Mouse (Mus musculus) layer of hippocampus, postnatal 10 days (tissue): Measurements from ENCODE around the gene Josd2. TPM values are rescaled to one million over a fixed set of nuclear protein-coding genes. Genes with fewer than 3 reads are reported as not detected.

ENCODE experiments used
- DNase-seq, 2 experiments: peaks; one replicate each; pipeline ENCODE4 v3.0.0; 2021; ENCODE audit warnings: low spot score in 2 of 2
- total RNA-seq, 2 experiments: library from RNA; stranded (reverse); gene quantifications; 2 replicates each; pipeline ENCODE4 v1.2.3; 2021

Gene Josd2
- total RNA-seq, 2 experiments from 2014 or later: 38.7 to 41.1 TPM

DNA sequence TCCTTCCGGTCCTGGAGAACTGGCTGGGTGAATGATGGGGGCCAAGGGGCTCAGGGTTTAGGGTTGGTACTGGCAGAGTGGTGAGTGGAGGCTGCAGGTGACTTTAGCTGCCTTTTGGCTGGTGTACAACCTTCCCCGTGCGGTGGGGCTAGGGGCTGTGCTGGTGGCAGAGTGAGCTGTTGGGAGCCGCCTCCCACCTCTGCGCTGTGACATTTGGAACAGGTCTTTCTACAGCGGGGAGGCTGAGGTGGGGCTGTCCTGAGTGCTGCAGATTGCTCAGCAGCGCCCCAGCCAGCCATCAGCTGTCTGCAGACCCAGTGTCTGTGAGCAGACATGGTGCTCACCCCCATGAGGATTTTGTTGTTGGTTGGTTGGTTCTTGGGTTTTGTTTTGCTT lies 22.3 kb upstream of the Josd2 start:
- DNase-seq: no peak

DNA sequence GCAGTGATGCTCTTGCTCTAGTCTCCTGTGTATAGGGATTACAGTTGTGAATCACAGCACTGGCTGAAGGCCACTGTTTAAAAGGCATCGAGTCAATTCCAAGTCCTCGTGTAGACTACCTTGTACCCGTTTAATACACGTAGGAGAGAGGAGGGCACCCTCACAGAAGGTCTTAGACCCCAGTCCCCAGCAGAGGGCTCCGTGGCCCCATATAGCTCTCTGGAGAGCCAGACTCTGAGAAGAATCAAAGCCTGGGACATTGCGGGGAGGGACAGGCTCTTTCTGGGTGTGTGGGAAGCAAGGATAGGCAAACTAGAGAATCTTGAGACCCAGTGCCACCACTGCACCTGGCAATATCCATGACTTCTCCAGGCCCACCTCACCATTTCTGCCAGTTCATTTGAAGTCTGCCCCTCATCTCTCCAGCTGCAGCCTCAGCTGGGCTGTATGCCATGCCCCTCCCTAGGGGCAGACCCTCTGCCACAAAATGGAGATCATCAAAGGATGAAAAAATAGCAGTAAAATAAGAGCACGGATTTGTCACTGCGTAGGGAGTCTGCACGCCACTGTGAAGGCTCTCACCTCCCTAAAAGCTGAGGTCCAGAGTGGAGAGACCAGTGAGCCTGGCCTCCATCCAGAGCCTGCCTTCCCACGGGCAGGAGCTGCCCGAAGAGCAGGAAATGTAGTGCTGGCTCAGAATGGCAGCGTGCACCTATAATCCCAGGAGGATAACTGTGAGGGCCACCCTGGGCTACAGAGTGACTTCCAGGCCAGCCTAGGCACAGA lies 21.5 kb upstream of the Josd2 start:
- DNase-seq: no peak

DNA sequence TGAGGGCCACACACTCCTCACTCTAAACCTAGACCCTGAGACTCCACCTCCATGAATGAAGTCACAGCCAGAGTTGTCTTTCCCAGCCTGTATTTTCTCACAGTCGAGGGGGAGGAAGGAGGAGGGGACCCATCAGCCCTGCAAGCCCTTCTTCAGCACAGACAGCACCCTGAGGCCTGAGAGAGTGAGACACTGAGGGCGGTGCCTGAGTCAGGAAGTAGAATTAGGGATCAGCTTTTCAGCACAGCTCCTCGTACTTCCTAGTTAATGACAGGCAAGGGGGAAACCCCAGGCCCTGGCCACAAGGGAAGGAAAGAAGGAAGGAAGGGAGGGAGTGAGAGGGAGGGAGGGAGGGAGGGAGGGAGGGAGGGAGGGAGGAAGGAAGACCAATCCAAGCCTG lies 14.5 kb upstream of the Josd2 start:
- DNase-seq: no peak

DNA sequence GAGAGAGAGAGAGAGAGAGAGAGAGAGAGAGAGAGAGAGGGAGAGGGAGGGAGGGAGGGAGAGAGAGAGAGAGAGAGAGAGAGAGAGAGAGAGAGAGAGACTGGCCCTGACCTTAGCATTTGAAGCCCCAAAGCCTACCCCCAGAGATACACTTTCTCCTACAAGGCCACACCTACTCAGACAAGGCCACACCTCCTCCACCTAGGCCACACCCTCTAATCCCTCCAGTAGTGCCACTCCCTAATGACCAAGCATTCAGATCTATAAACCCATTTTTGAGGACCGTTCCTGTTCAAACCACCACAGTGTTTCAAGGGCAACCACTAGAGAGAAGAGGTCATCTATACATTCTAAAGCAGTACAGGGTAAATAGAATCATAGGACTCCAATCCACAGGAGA lies 11.5 kb upstream of the Josd2 start:
- DNase-seq: peak in 1 of 2 experiments; percentile 8

DNA sequence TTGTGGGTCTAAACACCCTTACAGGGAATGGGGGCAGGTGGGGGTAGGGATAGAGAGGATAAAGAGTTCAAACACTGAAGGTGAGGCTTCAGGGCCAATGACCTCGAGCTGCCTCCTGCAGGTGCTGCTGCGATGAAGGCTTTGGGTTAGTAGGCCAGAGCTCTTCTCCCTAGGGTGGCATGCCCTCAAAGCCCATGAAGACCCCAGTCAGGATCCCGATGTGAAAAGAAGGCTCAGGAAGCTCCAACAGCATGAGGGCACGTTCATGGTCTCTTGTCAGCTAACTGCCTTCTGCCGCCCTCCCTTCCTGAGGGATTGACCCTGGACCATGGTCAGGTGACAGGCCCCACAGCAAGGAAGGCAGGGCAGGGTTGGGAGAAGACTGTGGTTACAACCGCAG lies 7.7 kb upstream of the Josd2 start:
- peak in 1 of 2 experiments; percentile 12 for DNase-seq

DNA sequence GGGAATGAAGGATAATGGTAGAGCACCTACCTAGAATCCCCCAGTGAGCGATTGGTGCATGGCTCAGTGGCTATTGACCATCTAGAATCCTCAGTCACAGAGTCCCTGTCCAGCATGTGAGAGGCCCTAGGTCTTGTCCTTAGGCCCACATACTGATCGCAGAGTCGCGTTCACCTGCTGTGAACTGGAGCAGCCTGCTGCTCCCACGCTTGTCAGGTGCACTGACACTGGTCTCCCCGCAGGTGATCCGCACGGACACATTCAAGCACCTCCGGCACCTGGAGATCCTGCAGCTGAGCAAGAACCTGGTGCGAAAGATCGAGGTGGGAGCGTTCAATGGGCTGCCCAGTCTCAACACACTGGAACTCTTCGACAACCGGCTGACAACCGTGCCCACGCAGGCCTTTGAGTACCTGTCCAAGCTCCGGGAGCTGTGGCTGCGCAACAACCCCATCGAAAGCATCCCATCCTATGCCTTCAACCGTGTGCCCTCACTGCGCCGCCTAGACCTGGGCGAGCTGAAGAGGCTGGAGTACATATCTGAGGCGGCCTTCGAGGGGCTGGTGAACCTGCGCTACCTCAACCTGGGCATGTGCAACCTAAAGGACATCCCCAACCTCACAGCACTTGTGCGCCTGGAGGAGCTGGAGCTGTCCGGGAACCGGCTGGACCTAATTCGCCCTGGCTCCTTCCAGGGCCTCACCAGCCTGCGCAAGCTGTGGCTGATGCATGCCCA lies 6.8 kb upstream of the Josd2 start:
- DNase-seq: peak; percentile 11 to 26

DNA sequence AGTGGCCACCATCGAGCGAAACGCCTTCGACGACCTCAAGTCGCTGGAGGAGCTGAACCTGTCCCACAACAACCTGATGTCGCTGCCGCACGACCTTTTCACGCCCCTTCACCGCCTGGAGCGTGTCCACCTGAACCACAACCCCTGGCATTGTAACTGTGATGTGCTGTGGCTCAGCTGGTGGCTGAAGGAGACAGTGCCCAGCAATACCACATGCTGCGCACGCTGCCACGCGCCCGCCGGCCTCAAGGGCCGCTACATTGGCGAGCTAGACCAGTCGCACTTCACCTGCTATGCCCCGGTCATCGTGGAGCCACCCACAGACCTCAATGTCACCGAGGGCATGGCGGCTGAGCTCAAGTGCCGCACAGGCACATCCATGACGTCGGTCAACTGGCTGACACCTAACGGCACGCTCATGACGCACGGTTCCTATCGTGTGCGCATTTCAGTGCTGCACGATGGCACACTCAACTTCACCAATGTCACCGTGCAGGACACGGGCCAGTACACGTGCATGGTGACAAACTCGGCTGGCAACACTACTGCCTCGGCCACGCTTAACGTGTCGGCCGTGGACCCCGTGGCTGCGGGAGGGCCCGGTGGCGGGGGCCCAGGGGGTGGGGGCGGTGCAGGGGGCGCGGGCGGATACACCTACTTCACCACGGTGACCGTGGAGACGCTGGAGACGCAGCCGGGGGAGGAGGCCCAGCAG lies 6.1 kb upstream of the Josd2 start:
- DNase-seq: peak in 1 of 2 experiments; percentile 7

DNA sequence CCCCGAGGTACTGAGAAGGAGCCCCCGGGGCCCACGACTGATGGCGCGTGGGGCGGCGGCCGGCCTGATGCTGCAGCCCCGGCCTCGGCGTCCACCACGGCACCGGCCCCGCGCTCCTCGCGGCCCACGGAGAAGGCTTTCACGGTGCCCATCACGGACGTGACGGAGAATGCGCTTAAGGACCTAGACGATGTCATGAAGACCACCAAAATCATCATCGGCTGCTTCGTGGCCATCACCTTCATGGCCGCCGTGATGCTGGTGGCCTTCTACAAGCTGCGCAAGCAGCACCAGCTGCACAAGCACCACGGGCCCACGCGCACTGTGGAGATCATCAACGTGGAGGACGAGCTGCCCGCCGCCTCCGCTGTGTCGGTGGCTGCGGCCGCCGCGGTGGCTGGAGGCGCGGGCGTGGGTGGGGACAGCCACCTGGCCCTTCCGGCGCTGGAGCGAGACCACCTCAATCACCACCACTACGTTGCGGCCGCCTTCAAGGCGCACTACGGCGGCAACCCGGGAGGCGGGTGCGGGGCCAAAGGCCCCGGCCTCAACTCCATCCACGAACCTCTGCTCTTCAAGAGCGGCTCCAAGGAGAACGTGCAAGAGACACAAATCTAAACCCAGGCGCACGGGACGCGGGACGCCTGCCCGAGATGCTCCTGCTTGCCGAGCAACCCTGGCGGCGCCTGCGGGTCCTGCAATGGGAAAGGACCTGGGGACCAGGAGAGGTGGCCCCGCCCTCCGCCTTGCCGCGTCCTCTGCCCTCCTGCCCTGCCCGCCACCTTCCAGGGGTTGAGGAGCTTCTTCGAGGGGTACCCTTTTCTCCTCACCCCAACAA lies 5.3 kb upstream of the Josd2 start:
- DNase-seq: peak; percentile 17 to 60

DNA sequence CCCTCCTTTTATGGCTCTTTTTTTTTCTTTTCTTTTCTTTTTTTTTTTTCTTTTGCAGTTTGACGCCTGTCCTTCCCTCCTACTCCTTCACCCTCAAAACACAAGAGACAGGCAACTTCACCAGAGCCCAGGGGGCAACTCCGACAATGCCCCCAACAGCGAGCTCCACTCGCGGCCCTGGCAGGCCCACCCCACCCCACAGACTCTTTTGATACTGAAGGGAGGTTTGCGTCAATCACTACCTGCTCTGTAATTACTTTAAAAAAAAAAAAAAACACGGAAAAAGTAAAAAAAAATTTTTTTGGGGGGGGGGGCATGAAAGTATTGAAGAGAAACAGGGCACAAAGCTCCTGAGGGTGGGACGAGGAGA lies 4.7 kb upstream of the Josd2 start:
- no peak for DNase-seq

DNA sequence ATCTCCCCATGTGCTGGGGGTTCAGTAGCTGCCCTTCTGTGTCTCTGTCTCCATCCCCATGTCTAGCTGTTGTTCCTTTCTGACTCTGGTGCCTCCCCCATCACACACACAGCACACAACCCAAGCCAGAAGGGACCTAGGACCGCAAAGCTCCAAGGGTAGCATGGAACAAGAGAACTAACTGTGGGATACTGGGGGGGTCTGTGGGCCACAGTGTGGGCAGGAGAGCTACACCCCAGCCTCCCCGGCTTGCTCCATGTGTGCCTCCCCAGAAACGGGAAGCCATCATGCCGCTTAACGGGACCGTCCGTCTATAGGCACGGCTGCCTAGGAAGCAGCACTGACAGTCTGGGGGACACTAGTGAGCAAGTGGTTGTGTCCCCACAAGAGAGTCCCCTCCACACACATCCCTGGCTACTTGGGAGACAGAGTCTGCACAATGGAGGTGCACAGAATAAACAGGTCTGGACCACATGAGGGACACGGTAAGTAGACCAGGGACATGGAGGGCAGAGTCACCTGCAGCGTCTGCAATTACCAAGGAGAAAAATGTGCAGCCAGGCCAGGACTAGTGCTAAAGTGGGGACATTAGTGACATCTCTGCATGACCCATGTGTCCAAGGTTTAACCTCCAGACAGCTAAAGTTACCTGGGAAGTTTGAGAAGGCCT lies 4.1 kb upstream of the Josd2 start:
- peak in 1 of 2 experiments; percentile 46 for DNase-seq

DNA sequence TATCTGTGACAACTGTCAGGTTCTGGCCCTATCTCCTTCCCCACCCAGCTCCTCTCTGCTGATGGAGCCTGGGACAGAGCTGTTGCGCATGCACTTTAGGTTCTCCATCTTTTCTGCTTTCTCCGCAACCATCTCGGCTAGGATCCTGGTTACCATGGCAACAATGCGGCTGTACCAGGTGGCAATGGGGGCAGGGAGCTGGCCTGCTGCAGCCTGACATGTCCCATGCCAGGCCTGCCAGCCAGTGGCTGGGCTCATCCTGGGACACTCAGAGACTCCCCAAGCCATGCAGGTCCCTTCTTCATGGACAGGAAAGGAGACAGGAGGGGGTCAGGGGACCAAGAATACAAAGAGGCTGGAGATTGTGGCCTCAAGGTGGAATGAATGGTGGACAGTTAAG lies 3.3 kb upstream of the Josd2 start:
- peak; percentile 80 to 85 for DNase-seq

DNA sequence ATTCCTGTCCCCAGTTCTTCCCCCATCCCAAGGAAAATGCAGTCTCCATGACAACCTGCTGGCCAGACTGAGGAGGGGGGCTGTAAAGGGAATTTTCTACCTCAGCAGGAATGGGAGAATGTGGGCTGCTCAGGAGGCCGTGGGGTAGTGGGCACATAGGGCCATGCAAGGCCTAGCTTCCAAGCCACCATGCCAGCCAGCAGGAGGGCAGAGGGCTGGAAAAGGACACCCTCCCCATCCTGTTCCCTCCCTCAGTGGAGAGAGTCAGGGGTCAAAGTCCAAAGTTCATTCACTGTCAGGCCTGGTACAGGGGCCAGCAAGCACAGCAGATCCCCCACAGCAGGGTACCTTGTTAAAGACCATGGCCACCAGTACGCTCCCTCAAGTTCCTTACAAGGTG lies 2.7 kb upstream of the Josd2 start, which contains the start of gene Aspdh:
Aspdh (plus strand) TSS at position 281 of the 400 bp plus-strand sequence.
- DNase-seq: peak; percentile 19 to 45

DNA sequence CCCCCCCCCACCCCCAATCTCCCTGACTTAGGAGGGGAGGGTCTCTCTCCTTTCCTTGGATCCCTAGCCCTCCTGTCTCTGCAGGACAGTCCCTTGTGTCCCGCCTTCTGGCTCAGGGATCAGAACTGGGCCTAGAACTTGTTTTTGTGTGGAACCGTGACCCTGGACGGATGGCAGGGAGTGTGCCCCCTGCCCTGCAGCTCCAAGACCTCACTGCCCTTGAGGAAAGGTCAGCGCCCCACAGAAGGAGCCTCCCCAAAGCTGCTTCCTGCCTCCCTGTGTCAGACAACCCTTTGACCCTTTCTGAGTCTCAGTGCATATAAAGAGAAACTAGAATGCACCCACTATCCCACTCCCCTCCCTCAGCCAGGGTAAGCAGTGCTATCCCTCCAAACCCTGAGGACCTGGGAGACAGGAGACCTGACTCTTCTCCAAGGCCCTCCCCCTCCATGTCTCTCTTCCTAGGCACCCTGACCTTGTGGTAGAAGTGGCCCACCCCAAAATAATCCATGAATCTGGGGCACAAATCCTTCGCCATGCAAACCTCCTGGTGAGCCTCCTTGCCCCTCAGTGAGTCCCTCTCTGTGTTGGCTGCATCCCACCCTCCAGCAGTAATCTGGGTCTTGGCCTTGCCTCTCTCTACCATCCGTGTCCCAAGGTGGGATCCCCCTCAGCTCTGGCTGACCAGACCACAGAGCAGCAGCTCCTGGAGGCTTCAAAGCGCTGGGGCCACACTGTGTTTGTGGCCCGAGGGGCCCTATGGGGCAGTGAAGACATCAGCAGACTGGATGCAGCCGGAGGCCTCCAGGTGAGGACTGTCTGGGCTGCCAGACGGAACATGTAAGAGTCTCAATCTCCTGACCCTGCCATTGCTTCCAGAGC lies 1.5 kb upstream of the Josd2 start:
- DNase-seq: peak; percentile 23 to 41

DNA sequence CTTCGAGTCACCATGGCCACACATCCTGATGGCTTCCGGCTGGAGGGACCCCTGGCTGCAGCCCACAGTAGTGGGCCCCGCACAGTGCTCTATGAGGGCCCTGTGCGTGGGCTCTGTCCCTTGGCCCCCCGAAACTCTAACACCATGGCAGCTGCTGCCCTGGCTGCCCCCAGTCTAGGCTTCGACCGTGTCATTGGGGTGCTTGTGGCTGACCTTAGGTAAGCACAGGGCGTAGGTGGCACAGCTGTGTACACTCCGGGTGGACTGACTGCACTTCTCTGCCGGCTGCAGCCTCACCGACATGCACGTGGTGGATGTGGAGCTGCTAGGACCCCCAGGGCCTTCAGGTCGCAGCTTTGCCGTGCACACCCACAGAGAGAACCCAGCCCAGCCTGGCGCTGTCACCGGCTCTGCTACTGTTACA lies 880 bp upstream of the Josd2 start:
- peak; percentile 37 to 52 for DNase-seq

DNA sequence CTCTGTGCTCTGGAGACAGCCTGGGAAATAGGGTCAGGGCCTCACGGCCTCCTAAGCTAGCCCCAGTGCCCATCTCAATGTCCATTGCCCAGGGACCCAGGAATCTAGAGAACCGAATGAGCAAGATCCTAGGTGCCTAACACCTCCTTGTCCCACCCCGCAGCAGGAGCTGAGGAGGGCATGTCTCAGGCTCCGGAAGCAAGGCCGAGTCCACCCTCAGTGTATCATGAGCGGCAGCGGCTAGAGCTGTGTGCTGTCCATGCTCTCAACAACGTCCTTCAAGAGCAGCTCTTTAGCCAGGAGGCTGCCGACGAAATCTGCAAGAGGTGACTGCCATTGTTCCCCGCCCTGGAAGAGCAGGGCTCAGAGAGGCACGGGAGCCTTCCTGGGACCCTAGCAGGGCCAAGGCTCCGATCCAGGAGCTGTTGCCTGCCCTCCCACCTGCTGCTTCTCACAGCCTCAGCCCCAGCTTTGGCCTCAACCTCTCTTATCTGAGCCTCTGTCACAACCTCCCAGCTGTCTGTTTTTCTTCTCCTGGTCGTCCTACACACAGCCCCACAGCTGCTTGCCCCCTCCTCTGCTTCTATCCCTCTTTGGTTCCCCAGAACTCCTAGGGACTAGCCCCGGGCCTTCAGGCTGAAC lies 985 bp downstream of the Josd2 start:
- DNase-seq: peak in 1 of 2 experiments; percentile 29

DNA sequence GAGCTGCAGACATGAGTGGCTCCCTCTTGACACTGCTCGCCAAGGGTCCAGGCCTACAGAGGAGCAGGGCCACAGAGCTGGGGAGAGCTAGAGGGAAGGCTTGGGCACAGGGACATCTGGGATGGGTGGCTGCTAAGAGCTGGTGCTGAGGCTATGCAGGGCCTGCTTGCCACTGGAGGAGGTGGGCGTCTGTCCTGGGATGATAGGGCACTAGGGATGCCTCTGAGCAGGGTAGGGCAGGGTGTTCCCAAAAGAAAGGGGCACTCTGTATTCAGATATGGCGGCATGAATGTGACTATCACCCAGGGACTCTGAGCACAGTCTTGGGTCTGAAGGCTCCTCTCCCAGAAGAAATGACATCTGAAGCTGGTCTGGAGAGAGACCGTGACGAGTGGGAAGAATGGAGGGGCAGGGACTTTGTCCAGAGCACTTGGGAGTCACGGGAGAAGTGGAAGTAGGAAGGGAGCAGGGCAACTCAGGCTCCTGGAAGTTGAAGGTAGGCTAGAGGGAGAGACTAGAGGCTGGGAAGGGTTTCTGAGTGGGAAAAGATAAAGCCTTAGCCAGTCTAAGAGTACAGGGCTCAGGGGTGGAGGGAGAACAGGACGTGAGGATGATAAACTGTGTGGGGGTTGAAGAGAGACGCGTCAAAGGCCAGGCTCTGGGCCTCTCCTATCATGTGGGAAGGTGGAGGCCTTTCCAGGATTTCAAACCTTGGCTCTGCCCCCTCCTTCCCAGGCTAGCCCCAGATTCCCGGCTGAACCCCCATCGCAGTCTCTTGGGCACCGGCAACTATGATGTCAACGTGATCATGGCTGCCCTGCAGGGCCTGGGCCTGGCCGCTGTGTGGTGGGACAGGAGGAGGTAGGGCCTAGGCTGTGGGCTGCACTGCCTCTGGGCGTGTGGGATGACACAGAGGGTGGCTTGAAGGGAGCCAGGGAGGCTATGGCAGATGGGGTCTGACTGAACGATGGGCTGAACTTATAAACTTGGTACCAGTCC lies 2.2 kb downstream of the Josd2 start:
- DNase-seq: peak in 1 of 2 experiments; percentile 12
